Mouse (Mus musculus) liver, postnatal 0 days (tissue): ENCODE measurements around the gene Cdc42ep4.

ENCODE experiments used
- CTCF ChIP-seq: sonication (generic); IDR thresholded peaks from 2 replicates; pipeline ENCODE4 v1.5.1; 2016; ENCODE audit warnings: antibody characterized with exemption, low read depth
- EP300 ChIP-seq: IDR thresholded peaks from 2 replicates; pipeline ENCODE4 v1.6.1; 2016; ENCODE audit warnings: antibody characterized with exemption, low read depth, mild to moderate bottlenecking

- TF ChIP-seq CTCF (no peak), EP300 (no peak)
Observed at GRCm38 (mm10) chr11:113795846-113796245, 44.2 kb upstream of the Cdc42ep4 start.
